9 mouse cellular contexts compared by ENCODE assay signal in genomic region chr6:17358896-17359690, GRCm38 (mm10). TPM values are rescaled to one million over a fixed set of nuclear protein-coding genes. Genes with fewer than 3 reads are reported as not detected.
DNase-seq lines count a peak whose midpoint lies in the region; ATAC-seq and TF ChIP-seq lines count a peak whose summit lies in the region.
"Had no signal": no experiment of that assay in that cellular context is flagged by ENCODE, and none has a peak within 500 bp of the region (broad histone marks: within the 10 kb centered on the region; RNA-seq: fewer than 3 reads in every experiment).

No protein-coding gene starts in this region.

- TF ChIP-seq RAD21 in CH12.LX (IDR thresholded peaks at IDR 0.05; ENCODE audit: low read depth, low read length): peak; percentile 93

- no peak for TF ChIP-seq EP300 in CH12.LX (IDR thresholded peaks at IDR 0.05; ENCODE audit: low read length)

- no peak for ATAC-seq in kidney, embryonic 15.5 days (replicated peaks; ENCODE audit: low FRiP score)
- ATAC-seq in forebrain, embryonic 15.5 days (replicated peaks): peak; percentile 81
- ATAC-seq in megakaryocyte-erythroid progenitor cell, adult 5-6 weeks (replicated peaks; ENCODE audit: low FRiP score, low TSS enrichment, poor library complexity, severe bottlenecking): peak; percentile 71

- DNase-seq in kidney, adult 2 months: peak; percentile 58
- peak; percentile 66 for DNase-seq in CH12.LX (ENCODE audit: extremely low read depth)
- DNase-seq in c-Kit-positive CD71-negative TER-119-negative erythroid progenitor cells, embryonic 14.5 days (ENCODE audit: low read depth): peak; percentile 26
- peak; percentile 18 to 39 for DNase-seq in kidney, postnatal 25 days
- DNase-seq in testis, postnatal 10 days (ENCODE audit: low spot score): peak; percentile 42

- H3K4me2 ChIP-seq in kidney, embryonic 15.5 days: no peak overlapping the region
- H3K4me2 ChIP-seq in CH12.LX (ENCODE audit: insufficient read depth, low read depth, poor library complexity, severe bottlenecking): no peak overlapping the region
- no peak overlapping the region for H3K4me2 ChIP-seq in forebrain, embryonic 15.5 days (replicated peaks)

- no peaks in the 10 kb centered on the region for H3K79me2 ChIP-seq in CH12.LX (replicated peaks; ENCODE audit: control insufficient read depth, extremely low read depth, insufficient read depth, poor library complexity, severe bottlenecking)

- TF ChIP-seq CTCF in kidney, adult 2 months (conservative IDR thresholded peaks at IDR 0.05; ENCODE audit: insufficient read depth, insufficient read length, low read depth, low read length): peak; percentile 70
- TF ChIP-seq CTCF in CH12.LX (conservative IDR thresholded peaks at IDR 0.05 in 1 of 2, IDR thresholded peaks at IDR 0.05 in 1 of 2; ENCODE audit: low read depth in 2 of 2, low read length in 2 of 2): peak; percentile 58 to 93

- in situ Hi-C loops in CH12.LX (cut with MboI; ENCODE audit: low pct_ligation_motif_present, low pct_unique_long_range_greater_than_20kb, low sequenced_read_pairs): loop anchor here (5.0 kb wide), 1 partner anchor 252 kb away; no protein-coding TSS in a partner anchor

- H3K9me3 ChIP-seq in kidney, embryonic 15.5 days (replicated peaks): no peaks in the 10 kb centered on the region
- H3K9me3 ChIP-seq in CH12.LX (replicated peaks; ENCODE audit: low read length): no peaks in the 10 kb centered on the region
- no peaks in the 10 kb centered on the region for H3K9me3 ChIP-seq in forebrain, embryonic 15.5 days
- H3K9me3 ChIP-seq: megakaryocyte, embryonic 14.5 days had no signal

- H3K4me1 ChIP-seq in kidney, adult 2 months (ENCODE audit: control insufficient read depth, insufficient read depth, low read length): no peaks in the 10 kb centered on the region
- H3K4me1 ChIP-seq in kidney, embryonic 15.5 days: no peaks in the 10 kb centered on the region
- H3K4me1 ChIP-seq in CH12.LX (ENCODE audit: control insufficient read depth in 1 of 2, insufficient read depth in 2 of 2): no peaks in the 10 kb centered on the region
- H3K4me1 ChIP-seq in forebrain, embryonic 15.5 days: no peaks in the 10 kb centered on the region

- dilution Hi-C loops in CH12.LX (cut with MboI; ENCODE audit: extremely low pct_ligation_motif_present, extremely low pct_unique_long_range_greater_than_20kb, low sequenced_read_pairs): no loop called here

- TF ChIP-seq POLR2A in kidney, adult 2 months (IDR thresholded peaks at IDR 0.05; ENCODE audit: low read depth, low read length): no peak
- no peak for TF ChIP-seq POLR2A in CH12.LX (IDR thresholded peaks at IDR 0.05; ENCODE audit: low read depth, low read length)

- WGBS in kidney, adult 2 months: 9% methylated on average over 6 of the region's 6 CpGs
- 16% methylated on average over 6 of the region's 6 CpGs for WGBS in kidney, embryonic 15.5 days
- 13% methylated on average over 6 of the region's 6 CpGs for WGBS in forebrain, embryonic 15.5 days

- H3K27ac ChIP-seq in kidney, adult 2 months (ENCODE audit: insufficient read depth, low read depth, low read length): no peak overlapping the region
- no peak overlapping the region for H3K27ac ChIP-seq in kidney, embryonic 15.5 days
- no peak overlapping the region for H3K27ac ChIP-seq in CH12.LX (ENCODE audit: insufficient read depth, low read depth)
- no peak overlapping the region for H3K27ac ChIP-seq in forebrain, embryonic 15.5 days (replicated peaks)

- H3K27me3 ChIP-seq in kidney, adult 2 months (replicated peaks; ENCODE audit: control insufficient read depth, insufficient read depth, low read length): no peaks in the 10 kb centered on the region
- no peaks in the 10 kb centered on the region for H3K27me3 ChIP-seq in kidney, embryonic 15.5 days
- H3K27me3 ChIP-seq in CH12.LX (replicated peaks): no peaks in the 10 kb centered on the region
- H3K27me3 ChIP-seq in forebrain, embryonic 15.5 days: no peaks in the 10 kb centered on the region

- no peaks in the 10 kb centered on the region for H3K36me3 ChIP-seq in kidney, adult 2 months (ENCODE audit: control insufficient read depth, insufficient read depth, low read length)
- no peaks in the 10 kb centered on the region for H3K36me3 ChIP-seq in kidney, embryonic 15.5 days
- no peaks in the 10 kb centered on the region for H3K36me3 ChIP-seq in CH12.LX (replicated peaks in 1 of 2; ENCODE audit: control insufficient read depth in 1 of 2, insufficient read depth in 1 of 2, low read length in 1 of 2)
- no peaks in the 10 kb centered on the region for H3K36me3 ChIP-seq in forebrain, embryonic 15.5 days

- H3K4me3 ChIP-seq in kidney, adult 2 months (ENCODE audit: insufficient read depth, low read depth, low read length): no peak overlapping the region
- H3K4me3 ChIP-seq in kidney, embryonic 15.5 days (replicated peaks): no peak overlapping the region
- no peak overlapping the region for H3K4me3 ChIP-seq in CH12.LX (replicated peaks in 1 of 3; ENCODE audit: low read depth in 2 of 3, low read length in 2 of 3, poor library complexity in 1 of 3)
- H3K4me3 ChIP-seq in forebrain, embryonic 15.5 days: no peak overlapping the region
- H3K4me3 ChIP-seq: megakaryocyte, embryonic 14.5 days had no signal

- H3K9ac ChIP-seq in kidney, embryonic 15.5 days: no peak overlapping the region
- H3K9ac ChIP-seq in CH12.LX (ENCODE audit: insufficient read depth, low read depth): no peak overlapping the region
- H3K9ac ChIP-seq in forebrain, embryonic 15.5 days (replicated peaks): no peak overlapping the region

TF ChIP-seq in CH12.LX, 34 proteins besides CTCF, POLR2A, EP300 and RAD21:
- TF ChIP-seq MXI1 (IDR thresholded peaks at IDR 0.05; ENCODE audit: low read depth, low read length): no peak
- peak; percentile 91 for TF ChIP-seq SMC3 (IDR thresholded peaks at IDR 0.05; ENCODE audit: low read depth, low read length)
- TF ChIP-seq ZC3H11A (IDR thresholded peaks at IDR 0.05; ENCODE audit: low read depth, low read length): peak; percentile 81; the same call in 1 of the 2 replicates
- TF ChIP-seq USF2 (conservative IDR thresholded peaks at IDR 0.05; ENCODE audit: low read depth, low read length): no peak

RNA-seq across cellular contexts. Expression of gene Cav1, which starts 53.0 kb away (rescaled TPM):
- 149 and 197 TPM in 2 replicates for polyA plus RNA-seq in kidney, adult 2 months (2012; rRNA removed)
- 77.9 and 98.7 TPM in 2 replicates for polyA plus RNA-seq in kidney, embryonic 15.5 days (2015; fragmentation: Nextera tagmentation; extraction: Ambion mirVana)
- total RNA-seq in CH12.LX (2012; rRNA removed) (not detected in 2 replicates), CH12.LX (2014; rRNA removed) (not detected in 2 replicates)
- not detected in 2 replicates for polyA plus RNA-seq in CH12.LX (2012; ENCODE audit: insufficient read length, low read depth)
- 30.1 and 32.3 TPM in 2 replicates for polyA plus RNA-seq in forebrain, embryonic 15.5 days (2015; fragmentation: Nextera tagmentation; extraction: Ambion mirVana)
- not detected in 2 replicates for total RNA-seq in megakaryocyte-erythroid progenitor cell, adult 5-6 weeks (2014; fragmentation: Nextera tagmentation)
- total RNA-seq in megakaryocyte-erythroid progenitor cell, adult 5-6 weeks (2017): not detected in 2 replicates

Comparison
In these comparisons a context has a peak if more than half of its experiments do, and no peak if none do; other contexts are left out.
1. RNA of gene Cav1, which starts 53.0 kb away (polyA plus RNA-seq): 149 to 197 TPM in kidney, adult 2 months, 77.9 to 98.7 TPM in kidney, embryonic 15.5 days and 30.1 to 32.3 TPM in forebrain, embryonic 15.5 days; not detected in CH12.LX; every median in the first group is over 10 times any median in the second.
2. Peak in every context shown above with its lines, with median percentiles within 50 percentile points of each other: DNase-seq.